Mouse (Mus musculus): ENCODE measurements around the gene Polr3b.

Polr3b gene

DNA sequence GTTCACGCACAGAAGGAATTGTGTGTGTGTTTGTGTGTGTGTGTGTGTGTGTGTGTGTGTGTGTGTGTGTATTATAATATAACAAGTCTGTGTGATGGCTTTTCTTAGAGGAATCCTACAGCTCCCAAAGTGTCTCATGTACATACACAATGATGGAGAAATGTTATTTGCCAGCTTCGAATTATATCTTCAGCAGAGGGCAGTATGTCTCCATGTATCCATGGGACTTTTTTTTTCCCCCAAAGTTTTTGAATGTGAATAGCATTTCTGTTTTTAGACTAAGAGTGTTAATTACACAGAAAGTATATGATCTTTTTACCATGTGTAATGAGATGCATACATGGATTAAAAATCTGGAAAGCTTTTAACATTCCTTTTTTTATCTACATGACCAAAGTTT lies 19.5 kb downstream of the Polr3b start:
- no peak for TF ChIP-seq GATA4 (IDR thresholded peaks at IDR 0.05; ENCODE audit: insufficient replicate concordance, low read length)

DNA sequence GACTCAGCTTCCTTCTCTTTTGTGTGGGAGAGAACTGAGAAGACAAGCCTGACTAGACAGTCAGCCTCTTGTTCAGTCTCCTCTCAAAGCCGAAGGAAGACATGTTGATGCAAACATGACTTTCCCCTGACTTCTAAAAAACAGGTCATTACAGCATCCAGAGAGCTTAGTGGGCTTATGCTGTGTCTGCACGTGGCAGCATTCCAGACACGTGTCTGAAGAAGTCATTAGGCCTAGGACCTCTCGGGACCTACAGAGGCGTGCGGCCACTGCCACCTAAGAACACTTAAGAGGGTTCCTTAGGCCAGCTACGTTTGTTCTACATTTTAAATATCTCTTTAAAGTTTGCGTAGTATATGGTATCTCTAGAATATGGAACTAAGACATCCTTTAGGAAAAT lies 23.8 kb downstream of the Polr3b start:
- no peak for TF ChIP-seq GATA4 (IDR thresholded peaks at IDR 0.05; ENCODE audit: insufficient replicate concordance, low read length)

DNA sequence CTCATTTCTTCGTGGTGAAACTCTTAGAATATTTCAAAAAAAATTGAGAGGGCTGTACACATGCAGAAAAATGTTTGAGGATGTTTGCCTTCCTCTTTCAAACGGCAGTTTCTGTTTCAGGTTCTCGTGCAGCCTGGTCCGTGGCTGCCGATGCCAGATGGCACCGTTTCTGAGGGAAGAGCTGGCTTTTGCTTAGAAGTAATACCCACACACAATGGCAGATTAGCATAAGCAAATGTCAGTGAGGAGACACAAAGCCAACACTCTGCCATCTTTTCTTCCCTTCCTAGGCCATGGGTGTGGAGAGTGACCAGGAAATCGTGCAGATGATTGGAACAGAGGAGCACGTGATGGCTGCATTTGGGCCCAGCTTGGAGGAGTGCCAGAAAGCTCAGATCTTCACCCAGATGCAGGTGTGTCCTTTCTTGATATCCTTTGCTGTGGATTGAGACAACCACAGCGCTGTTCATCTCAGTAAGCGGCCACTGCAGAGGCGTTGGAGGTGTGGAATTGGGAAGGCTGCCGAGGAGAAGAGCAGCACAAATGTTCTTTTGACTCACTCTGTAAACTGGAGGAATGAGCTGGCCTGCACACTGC lies 24.5 kb downstream of the Polr3b start:
- no peak for TF ChIP-seq GATA4 (IDR thresholded peaks at IDR 0.05; ENCODE audit: insufficient replicate concordance, low read length)

DNA sequence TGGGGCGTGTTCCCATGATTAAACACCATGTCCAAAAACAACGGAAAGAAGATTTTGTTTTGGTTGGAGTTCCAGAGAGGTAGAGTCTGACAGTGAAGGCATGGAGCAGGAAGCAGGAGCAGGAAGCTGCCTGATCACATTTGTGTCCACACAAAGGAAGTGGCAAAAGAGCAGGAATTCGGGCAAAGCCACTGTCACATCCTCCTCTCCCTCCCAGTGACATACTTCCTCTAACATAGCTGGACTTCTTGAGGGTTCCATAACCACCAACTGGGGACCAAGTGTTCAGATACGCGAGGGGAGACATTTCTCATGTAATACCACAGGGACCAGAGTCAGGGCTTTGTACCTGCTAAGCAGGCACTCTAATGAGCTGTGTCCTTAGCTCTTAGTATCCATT lies 25.2 kb downstream of the Polr3b start:
- TF ChIP-seq GATA4 (IDR thresholded peaks at IDR 0.05; ENCODE audit: insufficient replicate concordance, low read length) = no peak

DNA sequence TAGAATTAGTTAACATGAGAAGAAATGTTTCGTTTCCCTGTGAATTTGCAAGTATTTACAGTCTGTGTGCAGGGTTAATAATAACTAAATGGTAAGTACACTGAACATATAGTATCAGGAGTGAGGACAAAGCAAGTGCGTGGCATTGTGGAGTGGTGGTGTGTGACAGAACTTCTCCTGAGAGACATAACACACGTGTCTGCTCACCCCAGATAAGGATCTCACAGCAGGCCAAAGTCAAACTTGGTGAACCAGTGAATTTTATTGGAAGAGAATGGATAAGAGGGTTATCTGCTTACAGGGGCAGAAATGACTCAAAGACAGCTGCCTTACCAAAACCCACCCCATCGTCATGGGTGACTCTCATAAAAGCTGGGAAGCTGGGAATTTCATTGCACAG lies 26.8 kb downstream of the Polr3b start:
- no peak for TF ChIP-seq GATA4 (IDR thresholded peaks at IDR 0.05; ENCODE audit: insufficient replicate concordance, low read length)

DNA sequence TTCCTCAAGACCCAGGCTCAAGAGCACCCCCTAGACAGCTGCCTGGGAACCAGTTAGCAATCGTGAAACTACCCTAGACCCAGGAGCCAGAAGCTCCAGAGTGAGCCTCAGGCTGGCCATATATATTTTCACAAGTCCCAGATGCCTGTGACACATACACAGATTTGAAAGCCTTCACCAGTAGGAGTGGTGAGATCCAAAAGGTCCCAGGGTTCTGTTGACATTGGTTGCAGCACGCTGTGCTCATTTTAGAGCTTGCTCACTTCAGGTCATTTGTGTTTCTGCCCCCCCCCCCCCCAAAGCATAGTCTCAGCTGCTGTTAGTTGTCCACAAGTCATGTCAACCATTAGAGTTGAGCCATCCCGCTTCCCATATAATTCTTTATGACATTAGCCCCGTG lies 31.9 kb downstream of the Polr3b start:
- no peak for TF ChIP-seq GATA4 (IDR thresholded peaks at IDR 0.05; ENCODE audit: insufficient replicate concordance, low read length)

DNA sequence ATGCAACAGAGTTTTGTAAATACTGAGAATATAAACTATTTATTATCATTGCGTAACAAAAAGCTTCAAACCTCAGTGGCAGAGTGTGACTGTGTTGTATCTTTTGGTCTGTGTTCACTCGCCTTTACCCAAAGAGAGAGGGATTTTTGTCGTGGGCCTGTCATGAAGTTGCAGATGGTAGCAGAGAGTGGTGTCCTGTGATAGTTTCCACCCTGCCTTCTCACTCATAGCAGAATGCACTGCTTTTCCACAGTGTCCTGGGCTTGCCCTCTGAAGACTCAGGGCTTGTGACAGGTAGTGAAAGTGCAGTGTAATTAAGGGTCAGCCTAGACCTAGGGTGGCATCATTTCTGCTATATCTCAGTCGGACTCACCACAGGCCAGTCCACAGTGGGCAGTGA lies 32.6 kb downstream of the Polr3b start:
- no peak for TF ChIP-seq GATA4 (IDR thresholded peaks at IDR 0.05; ENCODE audit: insufficient replicate concordance, low read length)

DNA sequence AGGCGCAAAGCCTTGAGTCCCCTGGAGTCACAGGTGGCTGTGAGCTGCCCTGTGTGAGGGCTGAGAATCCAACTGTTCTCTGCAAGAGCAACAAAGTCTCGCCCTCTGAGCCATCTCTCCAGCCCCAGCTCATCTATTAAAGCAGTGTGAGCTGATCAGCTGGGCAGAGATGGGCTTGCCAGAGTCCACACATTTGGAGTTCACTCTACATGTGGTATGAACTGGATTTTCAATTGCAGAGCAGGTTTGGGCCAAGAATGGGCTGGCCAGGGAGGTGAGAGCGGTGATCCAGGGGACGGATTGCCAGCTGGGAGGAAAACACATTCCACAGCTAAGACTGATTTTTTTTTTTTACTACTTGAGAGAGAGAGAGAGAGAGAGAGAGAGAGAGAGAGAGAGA lies 34.5 kb downstream of the Polr3b start:
- TF ChIP-seq GATA4 (IDR thresholded peaks at IDR 0.05; ENCODE audit: insufficient replicate concordance, low read length) = no peak

DNA sequence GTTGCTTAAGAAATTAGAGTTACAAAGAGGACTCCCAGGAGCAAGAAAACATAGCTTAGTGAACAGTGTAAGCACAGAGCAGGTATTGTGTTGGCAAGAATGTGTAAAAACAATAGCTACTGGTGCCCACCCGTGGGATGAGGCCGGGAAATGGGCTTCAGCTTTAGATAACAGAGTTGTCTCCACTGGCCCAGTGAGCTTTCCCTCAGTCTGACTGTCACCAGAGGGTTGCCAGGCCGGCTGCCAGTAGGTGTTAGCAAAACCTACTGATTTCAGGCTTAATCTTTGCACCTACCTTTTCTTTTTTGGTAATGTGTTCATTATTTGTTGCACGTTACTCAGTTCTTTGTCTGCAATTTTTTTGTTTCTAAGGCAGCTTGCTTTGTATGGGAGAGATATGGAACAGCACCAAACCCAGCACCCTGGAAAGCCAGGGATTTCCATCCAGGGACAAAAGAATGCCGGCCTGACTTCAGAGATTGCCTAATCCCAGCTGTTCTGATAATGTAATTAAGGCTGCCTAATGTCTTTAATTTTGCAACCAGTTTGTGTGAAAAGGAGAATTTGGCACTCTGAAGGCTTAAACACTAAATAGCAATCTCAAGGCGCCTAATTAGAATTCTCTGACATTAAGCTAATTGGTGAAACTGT lies 35.5 kb downstream of the Polr3b start:
- TF ChIP-seq GATA4 (IDR thresholded peaks at IDR 0.05; ENCODE audit: insufficient replicate concordance, low read length) = no peak

DNA sequence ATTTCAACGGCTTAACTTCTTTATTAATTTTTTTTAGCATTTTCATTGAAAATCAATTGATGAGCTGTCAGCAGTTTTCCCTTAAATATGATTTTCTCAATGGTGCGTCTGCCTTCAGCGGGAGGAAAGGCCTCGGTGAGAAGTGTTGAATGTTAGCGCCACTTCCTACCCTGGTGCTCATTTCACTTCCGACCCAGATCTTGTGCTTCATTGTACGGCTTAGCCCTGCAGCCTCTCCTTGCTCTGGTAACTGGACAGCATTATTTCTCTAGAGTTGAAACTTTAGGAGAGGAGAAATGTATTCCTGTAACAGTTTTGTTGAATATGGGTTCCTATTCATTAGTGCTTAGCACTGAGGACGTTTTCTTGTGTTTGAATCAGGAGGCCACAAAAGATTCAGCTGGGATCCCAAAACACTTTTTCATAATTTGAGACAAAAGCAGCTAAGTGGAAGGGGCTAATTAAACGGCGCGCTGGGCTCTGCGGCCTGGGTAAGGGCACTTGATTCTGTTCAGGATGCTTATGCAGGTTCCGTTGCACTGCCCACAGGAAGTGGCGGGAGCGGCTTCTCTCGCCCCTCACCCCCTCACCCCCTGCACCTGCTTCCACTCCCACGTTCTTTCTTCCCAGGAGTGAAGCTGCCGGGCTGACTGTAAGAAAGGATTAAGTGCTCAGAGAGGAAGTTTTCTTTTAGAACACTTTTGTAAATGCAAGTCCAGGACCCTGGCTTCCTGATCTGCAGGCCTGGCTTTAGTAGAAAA lies 36.2 kb downstream of the Polr3b start:
- no peak for TF ChIP-seq GATA4 (IDR thresholded peaks at IDR 0.05; ENCODE audit: insufficient replicate concordance, low read length)

DNA sequence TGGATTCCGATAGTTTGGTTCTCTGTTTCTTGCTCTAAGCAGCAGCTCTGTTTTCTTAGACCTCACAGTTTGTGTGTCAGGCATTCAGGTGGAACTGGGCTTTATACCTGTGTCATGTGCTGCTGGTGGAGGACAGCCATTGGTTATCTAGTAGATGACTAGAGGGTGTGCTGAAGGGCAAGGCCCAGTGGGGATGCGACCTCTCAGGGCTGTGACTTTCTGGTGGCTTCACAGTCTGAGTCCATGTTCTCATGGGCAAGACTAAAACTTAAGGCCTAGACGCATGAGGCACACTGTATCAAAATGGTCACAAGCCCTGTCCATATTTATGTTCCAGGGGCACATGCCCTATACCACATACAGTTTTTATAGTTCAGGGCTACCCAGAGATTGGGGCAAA lies 37.2 kb downstream of the Polr3b start:
- TF ChIP-seq GATA4 (IDR thresholded peaks at IDR 0.05; ENCODE audit: insufficient replicate concordance, low read length) = no peak

DNA sequence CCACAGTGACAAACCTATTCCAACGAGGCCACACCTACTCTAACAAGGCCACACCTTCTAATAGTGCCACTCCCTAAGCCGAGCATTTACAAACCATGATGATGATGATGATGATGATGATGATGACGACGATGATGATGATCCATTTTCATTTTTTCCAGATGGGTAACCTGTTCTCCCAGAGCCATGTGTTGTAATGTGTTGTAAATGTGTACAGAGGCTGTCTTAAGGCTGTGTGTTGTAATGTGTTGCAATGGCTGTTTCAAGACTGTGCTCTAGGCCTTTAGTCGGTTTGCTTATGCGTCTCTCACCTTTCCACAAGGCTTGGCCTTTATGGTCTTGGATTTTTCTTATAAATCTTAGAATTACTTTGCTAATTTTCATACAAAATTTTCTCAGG lies 40.0 kb downstream of the Polr3b start:
- TF ChIP-seq GATA4 (IDR thresholded peaks at IDR 0.05; ENCODE audit: insufficient replicate concordance, low read length) = no peak

DNA sequence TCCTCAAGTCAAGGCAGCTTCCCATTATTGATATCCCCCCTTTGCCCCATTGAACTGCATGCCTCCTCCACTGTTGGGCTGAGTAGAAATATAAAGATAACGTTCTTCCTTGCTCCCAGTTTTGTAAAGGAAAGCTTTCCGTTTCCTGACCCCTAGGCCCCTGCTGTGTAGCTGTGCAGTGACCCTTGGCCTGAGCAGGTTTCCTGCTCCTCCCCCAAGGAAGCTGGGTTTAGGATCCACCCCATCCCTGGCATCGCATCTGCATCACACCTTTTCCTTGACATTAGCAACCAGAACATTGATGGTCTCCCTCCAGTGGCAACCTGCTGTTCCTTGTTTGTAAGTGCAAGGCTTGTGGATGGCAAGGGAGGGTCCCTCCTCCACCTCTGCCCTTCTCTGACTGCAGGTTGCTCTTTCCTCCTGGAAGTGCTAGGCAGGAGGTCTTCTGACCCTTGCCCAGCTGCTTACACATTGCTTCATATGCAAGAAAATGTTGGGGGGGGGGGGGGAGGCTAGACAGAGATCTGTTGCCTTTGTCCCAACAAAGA lies 43.7 kb downstream of the Polr3b start:
- peak; percentile 58; the same call in 1 of the 2 replicates for TF ChIP-seq GATA4 (IDR thresholded peaks at IDR 0.05; ENCODE audit: insufficient replicate concordance, low read length)

DNA sequence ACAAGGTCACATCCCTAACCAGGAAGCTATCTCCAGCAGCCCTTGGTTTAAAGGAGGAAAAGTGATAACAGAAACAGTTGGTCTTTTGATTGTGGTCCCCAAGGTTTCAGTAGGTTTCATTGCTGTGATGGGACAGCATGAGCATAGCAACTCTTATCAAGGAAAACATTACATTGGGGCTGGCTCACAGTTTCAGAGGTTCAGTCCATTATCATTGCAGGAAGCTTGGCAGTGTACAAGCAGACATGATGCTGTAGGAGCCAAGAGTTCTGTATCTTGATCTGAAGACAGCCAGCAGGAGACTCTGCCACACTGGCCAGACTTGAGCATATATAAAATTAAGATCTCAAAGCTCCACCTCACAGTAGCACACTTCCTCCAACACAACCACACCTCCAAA lies 53.6 kb downstream of the Polr3b start:
- TF ChIP-seq GATA4 (IDR thresholded peaks at IDR 0.05; ENCODE audit: insufficient replicate concordance, low read length) = no peak

DNA sequence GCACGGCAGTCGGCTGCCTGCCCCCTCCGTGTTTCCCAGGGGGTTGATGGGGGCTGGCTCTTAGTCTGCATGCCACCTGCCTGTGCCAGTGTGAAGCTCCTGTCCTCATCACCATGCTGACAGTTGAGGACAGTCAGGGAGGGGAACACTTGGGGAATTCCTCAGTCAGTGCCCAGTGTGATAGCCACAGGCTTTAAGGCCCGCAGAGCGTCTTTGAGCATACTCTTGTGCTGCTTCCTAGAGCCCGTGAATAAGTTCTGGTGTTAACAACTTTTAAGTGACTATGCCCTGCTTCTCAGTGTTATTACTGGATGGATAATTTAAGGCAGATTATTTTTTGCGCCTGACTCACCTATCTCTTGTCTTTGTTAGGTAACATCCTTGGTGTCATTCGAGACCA lies 54.4 kb downstream of the Polr3b start:
- no peak for TF ChIP-seq GATA4 (IDR thresholded peaks at IDR 0.05; ENCODE audit: insufficient replicate concordance, low read length)

DNA sequence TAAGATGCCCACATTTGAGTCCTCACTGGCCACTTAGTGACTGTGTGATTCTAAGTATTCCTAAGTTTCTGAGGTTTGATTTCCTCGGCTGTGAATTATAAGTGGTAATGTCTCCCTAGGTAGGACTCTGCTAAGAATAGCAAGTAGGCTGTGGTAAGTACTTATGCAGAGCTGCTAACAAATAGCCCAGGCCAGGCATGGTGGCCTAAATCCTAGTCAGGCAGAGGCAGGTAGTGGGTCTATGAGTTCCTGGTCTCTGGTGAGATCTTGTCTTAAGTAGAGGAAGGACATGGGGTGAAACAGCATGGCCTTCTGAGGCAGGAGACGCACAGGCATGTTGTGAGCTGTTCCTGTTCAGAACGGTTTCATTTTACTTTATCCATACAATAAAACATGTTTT lies 55.8 kb downstream of the Polr3b start:
- TF ChIP-seq GATA4 (IDR thresholded peaks at IDR 0.05; ENCODE audit: insufficient replicate concordance, low read length) = no peak

Measured in liver, adult (tissue).